Mouse (Mus musculus) heart, embryonic 11.5 days (tissue): ENCODE measurements around the gene Cap2. TPM values are rescaled to one million over a fixed set of nuclear protein-coding genes. Genes with fewer than 3 reads are reported as not detected.

Experiments
- ATAC-seq: fragments of 200-750 bp; cut with Nextera tagmentation; replicated peaks from 2 replicates; pipeline ENCODE4 v1.8.0; 2017; ENCODE audit warnings: moderate library complexity; ENCODE audit not compliant: insufficient number of reproducible peaks, low FRiP score, low TSS enrichment
- H3K27ac ChIP-seq: fragments of 300-500 bp; sonication (generic); 2 replicates; pipeline ENCODE4 v1.5.1; 2014; ENCODE audit warnings: mild to moderate bottlenecking, low read depth, low read length
- H3K27me3 ChIP-seq: fragments of 300-500 bp; sonication (generic); 2 replicates; pipeline ENCODE4 v1.6.1; 2014; ENCODE audit warnings: mild to moderate bottlenecking, low read length, mixed read lengths; ENCODE audit not compliant: control insufficient read depth, insufficient read depth
- H3K36me3 ChIP-seq: fragments of 300-500 bp; sonication (generic); 2 replicates; pipeline ENCODE4 v1.6.1; 2014; ENCODE audit warnings: mild to moderate bottlenecking, low read length, moderate library complexity, mixed read lengths; ENCODE audit not compliant: control insufficient read depth, insufficient read depth
- H3K4me1 ChIP-seq: fragments of 300-500 bp; sonication (generic); 2 replicates; pipeline ENCODE4 v1.6.1; 2014; ENCODE audit warnings: low read length; ENCODE audit not compliant: control insufficient read depth, insufficient read depth
- H3K4me2 ChIP-seq: fragments of 300-500 bp; sonication (generic); 2 replicates; pipeline ENCODE4 v1.6.1; 2014; ENCODE audit warnings: mild to moderate bottlenecking, moderate library complexity
- H3K4me3 ChIP-seq: fragments of 300-500 bp; sonication (generic); 2 replicates; pipeline ENCODE4 v1.5.1; 2014; ENCODE audit warnings: low read depth, low read length
- H3K9ac ChIP-seq: fragments of 300-500 bp; sonication (generic); 2 replicates; pipeline ENCODE4 v1.6.1; 2014; ENCODE audit warnings: mild to moderate bottlenecking, low read depth, low read length, moderate library complexity
- H3K9me3 ChIP-seq: fragments of 300-500 bp; sonication (generic); replicated peaks from 2 replicates; pipeline ENCODE4 v1.6.1; 2016; ENCODE audit warnings: low read length; ENCODE audit not compliant: control insufficient read depth
- WGBS: fragments of 180-500 bp; shearing (Covaris S2); extraction: QIAGEN DNeasy Blood & Tissue Kit; methylation state at CpG from one replicate; pipeline ENCODE4 v1.1.7; 2014; ENCODE audit not compliant: insufficient replicate concordance; 5-methylcytosine and 5-hydroxymethylcytosine counted together
- polyA plus RNA-seq: library from polyadenylated mRNA; unstranded; fragments of >200 nt; fragmentation: Nextera tagmentation; extraction: Ambion mirVana; gene quantifications from 2 replicates; pipeline ENCODE4 v1.2.1, GENCODE M21; 2014

Gene Cap2
- polyA plus RNA-seq, 1 experiment from 2014 or later = 122 TPM

GRCm38 (mm10) chr13:46517211-46517685 is 15.6 kb downstream of the Cap2 start:
- Histone ChIP-seq H3K27ac (peak overlapping the region; percentile 15; the same call in 1 of the 2 replicates), H3K27me3 (no peaks in the 10 kb centered on the region), H3K4me1 (peaks cover 19% of the 10 kb centered on the region), H3K9ac (no peak overlapping the region), H3K36me3 (no peaks in the 10 kb centered on the region), H3K9me3 (no peaks in the 10 kb centered on the region), H3K4me2 (no peak overlapping the region), H3K4me3 (no peak overlapping the region)
- WGBS = 45% methylated on average over 4 of the region's 4 CpGs
- ATAC-seq = no peak

- Histone ChIP-seq H3K27ac (no peak overlapping the region), H3K4me1 (peaks cover 32% of the 10 kb centered on the region), H3K4me2 (no peak overlapping the region), H3K36me3 (no peaks in the 10 kb centered on the region), H3K9me3 (no peaks in the 10 kb centered on the region), H3K27me3 (no peaks in the 10 kb centered on the region), H3K4me3 (no peak overlapping the region), H3K9ac (no peak overlapping the region)
- WGBS = 71% methylated on average over 1 of the region's 1 CpGs
- no peak for ATAC-seq
These were observed 19.8 kb downstream of the Cap2 start for GRCm38 (mm10) chr13:46521482-46521881.

- no peak for ATAC-seq
- 16% methylated on average over 4 of the region's 4 CpGs for WGBS
These were observed 21.1 kb downstream of the Cap2 start for GRCm38 (mm10) chr13:46522798-46523197.

GRCm38 (mm10) chr13:46523235-46523634 is 21.6 kb downstream of the Cap2 start:
- H3K27ac ChIP-seq = peak overlapping the region; percentile 68
- no peaks in the 10 kb centered on the region for H3K27me3 ChIP-seq
- WGBS = 12% methylated on average over 5 of the region's 5 CpGs
- H3K36me3 ChIP-seq = no peaks in the 10 kb centered on the region
- H3K4me3 ChIP-seq = no peak overlapping the region
- no peak overlapping the region for H3K9ac ChIP-seq
- H3K4me1 ChIP-seq = peaks cover 25% of the 10 kb centered on the region
- ATAC-seq = no peak; the same call in 1 of the 2 replicates
- peak overlapping the region; percentile 33 for H3K4me2 ChIP-seq
- no peaks in the 10 kb centered on the region for H3K9me3 ChIP-seq

More at GRCm38 (mm10) chr13:46522798-46523197, 21.1 kb downstream of the Cap2 start:
- Histone ChIP-seq H3K27ac (peak overlapping the region; percentile 68), H3K9ac (no peak overlapping the region), H3K27me3 (no peaks in the 10 kb centered on the region), H3K4me1 (peaks cover 25% of the 10 kb centered on the region), H3K9me3 (no peaks in the 10 kb centered on the region), H3K4me3 (no peak overlapping the region), H3K4me2 (peak overlapping the region; percentile 33), H3K36me3 (no peaks in the 10 kb centered on the region)

GRCm38 (mm10) chr13:46523712-46524111 is 22.1 kb downstream of the Cap2 start:
- H3K4me2 ChIP-seq = peak overlapping the region; percentile 33

GRCm38 (mm10) chr13:46525295-46526255 is 23.9 kb downstream of the Cap2 start:
- ATAC-seq = no peak
- no peaks in the 10 kb centered on the region for H3K36me3 ChIP-seq
- peaks cover 39% of the 10 kb centered on the region for H3K4me1 ChIP-seq
- H3K27ac ChIP-seq = 0 out of 2 replicates have a peak overlapping the region, but pooled peaks have one; percentile 68
- no peak overlapping the region for H3K9ac ChIP-seq
- H3K9me3 ChIP-seq = no peaks in the 10 kb centered on the region
- WGBS = 75% methylated on average over 18 of the region's 18 CpGs
- H3K27me3 ChIP-seq = no peaks in the 10 kb centered on the region
- no peak overlapping the region for H3K4me2 ChIP-seq
- no peak overlapping the region for H3K4me3 ChIP-seq

More at GRCm38 (mm10) chr13:46523712-46524111, 22.1 kb downstream of the Cap2 start:
- Histone ChIP-seq H3K4me1 (peaks cover 25% of the 10 kb centered on the region), H3K27me3 (no peaks in the 10 kb centered on the region), H3K27ac (peak overlapping the region; percentile 68), H3K36me3 (no peaks in the 10 kb centered on the region), H3K9ac (0 out of 2 replicates have a peak overlapping the region, but pooled peaks have one; percentile 54), H3K4me3 (no peak overlapping the region), H3K9me3 (no peaks in the 10 kb centered on the region)
- 38% methylated on average over 12 of the region's 12 CpGs for WGBS
- ATAC-seq = no peak

GRCm38 (mm10) chr13:46526645-46527044 is 25.0 kb downstream of the Cap2 start:
- Histone ChIP-seq H3K4me1 (peaks cover 39% of the 10 kb centered on the region), H3K36me3 (no peaks in the 10 kb centered on the region), H3K9ac (no peak overlapping the region), H3K9me3 (no peaks in the 10 kb centered on the region), H3K4me2 (no peak overlapping the region), H3K27ac (no peak overlapping the region), H3K27me3 (no peaks in the 10 kb centered on the region), H3K4me3 (no peak overlapping the region)
- 77% methylated on average over 3 of the region's 3 CpGs for WGBS
- no peak for ATAC-seq

GRCm38 (mm10) chr13:46527340-46527739 is 25.7 kb downstream of the Cap2 start:
- Histone ChIP-seq H3K27ac (no peak overlapping the region; the same call in 1 of the 2 replicates), H3K4me1 (peaks cover 38% of the 10 kb centered on the region), H3K27me3 (no peaks in the 10 kb centered on the region), H3K4me3 (no peak overlapping the region), H3K36me3 (0 out of 2 replicates have a peak, but pooled peaks cover 1% of the 10 kb centered on the region), H3K9ac (no peak overlapping the region), H3K9me3 (no peaks in the 10 kb centered on the region), H3K4me2 (no peak overlapping the region)
- WGBS = 78% methylated on average over 5 of the region's 5 CpGs
- ATAC-seq = no peak
